Mouse (Mus musculus) inflammation-experienced regulatory T-cells, adult 6 months (primary cell): ENCODE data around the gene Gltp. TPM values are rescaled to one million over a fixed set of nuclear protein-coding genes. Genes with fewer than 3 reads are reported as not detected.

ENCODE experiments used
- polyA plus RNA-seq, 3 experiments: library from polyadenylated mRNA; unstranded; fragments of 100-300 nt; shearing (Covaris generic); gene quantifications; one replicate each; pipeline ENCODE4 v1.2.1; 2017

The Gltp gene
- polyA plus RNA-seq, 3 experiments from 2014 or later, result 220 to 248 (median 235) TPM

Other genes with a start within 250 kb of the Gltp start
- gene Mmab, start 246.9 kb downstream of the Gltp start, polyA plus RNA-seq, result 1 to 10 TPM; 4.2 to 5.9 (median 4.2) TPM
- gene Mvk, start 246.7 kb downstream of the Gltp start, polyA plus RNA-seq, result 10 to 100 TPM in 2 of 3 experiments, 1 to 10 TPM in 1; 9.6 to 13.8 (median 12.8) TPM
- gene Fam222a, start 123.0 kb downstream of the Gltp start, polyA plus RNA-seq, result not detected
- under 1 TPM; 0.19 to 0.90 (median 0.47) TPM for gene Trpv4, start 32.6 kb downstream of the Gltp start, polyA plus RNA-seq
- gene Tchp, start 16.8 kb upstream of the Gltp start, polyA plus RNA-seq, result 10 to 100 TPM in 2 of 3 experiments, 1 to 10 TPM in 1; 4.4 to 30.2 (median 13.8) TPM
- gene Ankrd13a, start 83.7 kb upstream of the Gltp start, polyA plus RNA-seq, result 10 to 100 TPM; 18.9 to 22.4 (median 21.2) TPM
- 100 to 1,000 TPM; 115 to 202 (median 146) TPM for gene Git2, start 84.5 kb upstream of the Gltp start, polyA plus RNA-seq
- 10 to 100 TPM; 41.1 to 61.7 (median 50.2) TPM for gene 1500011B03Rik, start 132.5 kb upstream of the Gltp start, polyA plus RNA-seq
- not detected for gene 4930519G04Rik, start 162.7 kb upstream of the Gltp start, polyA plus RNA-seq
- not detected for gene Gm9936, start 167.7 kb upstream of the Gltp start, polyA plus RNA-seq
- 10 to 100 TPM in 2 of 3 experiments, 1 to 10 TPM in 1; 8.4 to 15.2 (median 12.1) TPM for gene Oasl2, start 206.0 kb upstream of the Gltp start, polyA plus RNA-seq
- gene Oasl1, start 232.3 kb upstream of the Gltp start, polyA plus RNA-seq, result 1 to 10 TPM; 1.9 to 3.9 (median 2.6) TPM